Mouse (Mus musculus): ENCODE measurements at regions not wholly inside any gene's neighbourhood (a gene's known extent, or its start where the extent isn't known, plus 50 kb on each side); places are given as distances from the start of the nearest gene placed in this dataset.

DNA sequence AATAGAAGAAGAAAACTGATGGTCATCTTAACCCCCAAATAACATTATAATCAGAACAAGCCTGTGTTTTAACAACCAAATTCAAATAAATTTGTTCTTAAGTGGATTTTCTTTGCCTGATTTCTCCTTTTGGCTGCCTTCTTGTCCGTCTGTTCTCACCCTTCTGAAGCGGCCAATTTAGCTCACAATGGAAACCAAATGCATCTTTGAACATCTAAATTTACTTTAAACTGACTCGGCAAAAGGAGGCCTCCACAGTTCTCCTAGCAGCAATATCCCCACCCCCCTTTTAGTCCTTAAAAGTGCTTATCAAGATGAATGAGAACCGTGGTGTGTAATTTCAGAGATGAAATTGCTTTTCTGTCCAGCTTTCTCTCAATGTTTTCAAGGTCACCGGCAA, 389.6 kb upstream of the Adamts16 start:
- no peaks in the 10 kb centered on the region for H3K36me3 ChIP-seq (ENCODE audit: control insufficient read depth, insufficient read depth, low read length)

DNA sequence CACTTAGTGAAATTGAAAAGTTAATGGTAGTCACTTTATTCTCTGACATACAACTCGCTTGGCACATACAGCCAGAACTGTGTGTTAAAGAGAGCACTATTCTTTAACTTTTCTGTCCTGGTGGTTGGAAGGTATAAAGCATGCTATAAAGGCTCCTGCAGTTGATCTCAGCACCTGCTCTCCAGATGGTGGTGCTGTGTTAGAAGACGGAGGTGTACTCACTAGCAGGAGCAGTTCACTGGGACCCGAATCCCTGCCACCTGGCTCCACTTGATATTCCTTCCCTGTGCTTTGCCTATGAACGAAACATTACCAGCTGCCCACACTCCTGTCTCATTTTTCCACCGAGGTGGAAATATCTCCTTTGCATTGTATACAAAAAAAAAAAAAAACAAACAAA, 373.2 kb upstream of the Adamts16 start:
- 70% methylated on average over 5 of the region's 5 CpGs for WGBS
- TF ChIP-seq CTCF (IDR thresholded peaks at IDR 0.05; ENCODE audit: extremely low read depth, insufficient read depth, insufficient read length, insufficient replicate concordance) = no peak
- no peak for TF ChIP-seq POLR2A (IDR thresholded peaks at IDR 0.05; ENCODE audit: low read depth, low read length)
- H3K4me1 ChIP-seq (ENCODE audit: control insufficient read depth, insufficient read depth, insufficient read length) = no peaks in the 10 kb centered on the region

More for the DNA sequence above, 389.6 kb upstream of the Adamts16 start:
- H3K4me3 ChIP-seq (ENCODE audit: extremely low read depth, insufficient read depth, insufficient read length) = no peak overlapping the region
- 79% methylated on average over 5 of the region's 5 CpGs for WGBS
- no peaks in the 10 kb centered on the region for H3K4me1 ChIP-seq (ENCODE audit: control insufficient read depth, insufficient read depth, insufficient read length)
- DNase-seq (ENCODE audit: low read depth in 1 of 2, low spot score in 2 of 2) = no peak
- H3K27me3 ChIP-seq (ENCODE audit: control insufficient read depth, insufficient read depth, low read length) = no peaks in the 10 kb centered on the region
- H3K27ac ChIP-seq (ENCODE audit: insufficient read depth, low read length) = no peak overlapping the region
- TF ChIP-seq CTCF (IDR thresholded peaks at IDR 0.05; ENCODE audit: extremely low read depth, insufficient read depth, insufficient read length, insufficient replicate concordance) = no peak
- no peak for TF ChIP-seq POLR2A (IDR thresholded peaks at IDR 0.05; ENCODE audit: low read depth, low read length)

DNA sequence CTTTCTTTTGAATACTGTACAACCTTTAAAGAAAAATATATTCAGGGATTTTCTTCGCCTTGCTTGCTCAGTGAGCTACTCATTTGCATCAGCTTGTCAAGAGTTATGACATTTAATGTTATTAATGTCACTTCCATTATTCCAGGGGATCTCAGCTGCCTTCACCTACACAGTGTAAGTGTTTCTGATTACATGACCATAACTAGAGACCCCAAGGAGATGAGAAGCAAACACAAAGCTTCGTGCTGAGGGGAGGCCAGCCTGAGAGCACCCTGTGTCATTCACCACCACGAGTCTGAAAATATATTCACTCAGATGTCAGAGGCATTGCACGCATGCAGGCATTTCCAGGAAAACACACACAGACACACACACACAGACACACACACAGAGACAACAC, 369.8 kb upstream of the Adamts16 start:
- TF ChIP-seq POLR2A (IDR thresholded peaks at IDR 0.05; ENCODE audit: low read depth, low read length) (no peak), CTCF (IDR thresholded peaks at IDR 0.05; ENCODE audit: extremely low read depth, insufficient read depth, insufficient read length, insufficient replicate concordance) (no peak)
- Histone ChIP-seq H3K27me3 (ENCODE audit: control insufficient read depth, insufficient read depth, low read length) (no peaks in the 10 kb centered on the region), H3K4me1 (ENCODE audit: control insufficient read depth, insufficient read depth, insufficient read length) (no peaks in the 10 kb centered on the region), H3K36me3 (ENCODE audit: control insufficient read depth, insufficient read depth, low read length) (no peaks in the 10 kb centered on the region), H3K27ac (ENCODE audit: insufficient read depth, low read length) (no peak overlapping the region), H3K4me3 (ENCODE audit: extremely low read depth, insufficient read depth, insufficient read length) (no peak overlapping the region)
- WGBS = 84% methylated on average over 4 of the region's 4 CpGs
- no peak for DNase-seq (ENCODE audit: low read depth in 1 of 2, low spot score in 2 of 2)

More for the DNA sequence above, 373.2 kb upstream of the Adamts16 start:
- no peak for DNase-seq (ENCODE audit: low read depth in 1 of 2, low spot score in 2 of 2)
- Histone ChIP-seq H3K27me3 (ENCODE audit: control insufficient read depth, insufficient read depth, low read length) (no peaks in the 10 kb centered on the region), H3K4me3 (ENCODE audit: extremely low read depth, insufficient read depth, insufficient read length) (no peak overlapping the region), H3K27ac (ENCODE audit: insufficient read depth, low read length) (no peak overlapping the region), H3K36me3 (ENCODE audit: control insufficient read depth, insufficient read depth, low read length) (no peaks in the 10 kb centered on the region)

DNA sequence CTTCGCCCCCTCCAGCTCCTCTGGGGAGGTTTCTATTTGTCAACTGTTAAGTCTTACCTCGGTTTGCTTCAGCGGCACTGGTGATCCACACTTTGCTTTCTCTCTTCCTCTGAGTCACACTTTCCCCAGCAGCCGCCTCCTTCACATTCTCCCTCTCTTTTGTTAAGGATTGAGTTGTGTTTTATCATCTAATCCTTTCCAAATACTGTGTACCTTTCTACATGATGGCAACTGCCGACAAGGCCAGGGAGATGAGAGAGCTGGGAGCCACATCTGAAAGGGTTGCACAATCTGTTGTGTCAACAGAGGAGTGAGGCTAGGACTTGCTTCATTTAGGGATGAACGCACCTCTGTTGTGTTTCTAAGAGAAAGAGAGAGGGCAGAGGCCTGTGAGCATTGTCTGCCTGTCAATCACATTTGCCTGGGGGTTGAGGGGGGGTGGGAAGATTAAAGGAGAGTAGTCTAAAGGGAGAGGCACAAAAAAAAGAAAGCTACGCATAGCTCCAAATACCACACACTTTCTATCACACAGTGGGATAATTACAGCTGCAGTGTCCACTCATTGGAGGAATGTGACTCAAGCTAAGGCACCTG, 369.1 kb upstream of the Adamts16 start:
- Histone ChIP-seq H3K27me3 (ENCODE audit: control insufficient read depth, insufficient read depth, low read length) (no peaks in the 10 kb centered on the region), H3K4me1 (ENCODE audit: control insufficient read depth, insufficient read depth, insufficient read length) (no peaks in the 10 kb centered on the region), H3K4me3 (ENCODE audit: extremely low read depth, insufficient read depth, insufficient read length) (no peak overlapping the region), H3K36me3 (ENCODE audit: control insufficient read depth, insufficient read depth, low read length) (no peaks in the 10 kb centered on the region), H3K27ac (ENCODE audit: insufficient read depth, low read length) (no peak overlapping the region)
- no peak for TF ChIP-seq POLR2A (IDR thresholded peaks at IDR 0.05; ENCODE audit: low read depth, low read length)
- WGBS = 79% methylated on average over 7 of the region's 7 CpGs
- DNase-seq (ENCODE audit: low read depth in 1 of 2, low spot score in 2 of 2) = no peak

DNA sequence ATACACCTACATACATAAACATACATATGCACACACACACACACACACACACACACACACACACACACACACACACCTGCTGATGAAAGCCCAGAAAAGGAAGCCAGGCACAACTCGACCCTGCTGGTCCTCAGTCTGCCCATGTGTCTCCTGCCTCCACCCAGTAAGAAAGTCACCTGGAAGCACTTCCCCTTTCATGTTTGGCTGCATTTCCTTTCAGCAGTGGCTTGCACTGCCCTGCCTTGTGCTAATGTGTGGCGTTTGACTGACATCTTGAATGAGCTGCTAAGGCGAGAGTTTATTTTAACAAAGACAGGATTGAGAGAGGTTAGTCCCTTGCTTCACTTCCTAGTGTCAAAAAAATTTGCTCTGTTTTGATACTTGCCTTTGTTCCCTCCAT, 364.1 kb upstream of the Adamts16 start:
- Histone ChIP-seq H3K27me3 (ENCODE audit: control insufficient read depth, insufficient read depth, low read length) (no peaks in the 10 kb centered on the region), H3K4me3 (ENCODE audit: extremely low read depth, insufficient read depth, insufficient read length) (no peak overlapping the region), H3K4me1 (ENCODE audit: control insufficient read depth, insufficient read depth, insufficient read length) (no peaks in the 10 kb centered on the region), H3K27ac (ENCODE audit: insufficient read depth, low read length) (no peak overlapping the region), H3K36me3 (ENCODE audit: control insufficient read depth, insufficient read depth, low read length) (no peaks in the 10 kb centered on the region)
- 26% methylated on average over 3 of the region's 3 CpGs for WGBS
- no peak for DNase-seq (ENCODE audit: low read depth in 1 of 2, low spot score in 2 of 2)
- TF ChIP-seq CTCF (IDR thresholded peaks at IDR 0.05; ENCODE audit: extremely low read depth, insufficient read depth, insufficient read length, insufficient replicate concordance) = no peak

DNA sequence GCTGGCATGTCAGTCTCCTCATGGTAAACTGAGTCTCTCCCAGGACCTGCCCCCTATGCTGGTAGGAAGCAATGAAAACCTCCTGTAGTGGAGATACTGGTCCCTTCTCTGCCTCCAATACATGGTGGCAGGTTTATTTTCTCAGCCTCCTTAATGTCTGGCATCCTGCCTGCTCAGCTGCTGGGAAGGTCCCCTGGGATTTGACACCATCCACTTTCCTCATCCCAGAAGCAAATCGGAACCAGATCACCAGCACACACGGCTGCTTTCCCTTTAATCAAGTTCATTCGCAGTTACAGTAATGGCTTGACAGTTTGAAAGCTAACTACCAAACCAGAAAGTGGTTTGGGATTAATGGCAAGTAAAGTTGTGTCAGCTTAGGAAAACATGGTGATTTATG, 359.0 kb upstream of the Adamts16 start:
- TF ChIP-seq POLR2A (IDR thresholded peaks at IDR 0.05; ENCODE audit: low read depth, low read length) (no peak), CTCF (IDR thresholded peaks at IDR 0.05; ENCODE audit: extremely low read depth, insufficient read depth, insufficient read length, insufficient replicate concordance) (no peak)
- H3K4me1 ChIP-seq (ENCODE audit: control insufficient read depth, insufficient read depth, insufficient read length) = no peaks in the 10 kb centered on the region
- 75% methylated on average over 3 of the region's 3 CpGs for WGBS
- no peaks in the 10 kb centered on the region for H3K27me3 ChIP-seq (ENCODE audit: control insufficient read depth, insufficient read depth, low read length)
- no peak overlapping the region for H3K4me3 ChIP-seq (ENCODE audit: extremely low read depth, insufficient read depth, insufficient read length)
- DNase-seq (ENCODE audit: low read depth in 1 of 2, low spot score in 2 of 2) = no peak
- no peak overlapping the region for H3K27ac ChIP-seq (ENCODE audit: insufficient read depth, low read length)
- no peaks in the 10 kb centered on the region for H3K36me3 ChIP-seq (ENCODE audit: control insufficient read depth, insufficient read depth, low read length)

DNA sequence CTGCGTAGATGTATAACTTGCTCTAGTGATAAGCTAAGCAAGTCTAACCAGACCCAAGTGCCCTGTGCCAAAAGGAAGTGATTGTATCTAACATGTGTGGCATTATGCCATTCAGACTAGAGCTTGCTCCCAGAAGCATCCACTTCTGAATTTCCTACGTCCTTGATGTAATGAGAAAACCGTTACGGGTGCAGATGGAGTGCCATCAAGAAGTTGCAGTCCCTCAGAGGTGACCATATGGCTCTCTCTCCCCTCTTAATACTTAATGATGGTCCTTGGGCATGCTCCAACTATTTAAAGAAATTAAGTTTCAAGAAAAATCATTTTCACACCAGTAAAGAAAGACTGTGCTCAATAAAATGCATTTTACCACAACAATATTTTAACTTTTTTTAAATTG, 354.1 kb upstream of the Adamts16 start:
- no peak for DNase-seq (ENCODE audit: low read depth in 1 of 2, low spot score in 2 of 2)
- 86% methylated on average over 4 of the region's 4 CpGs for WGBS
- no peaks in the 10 kb centered on the region for H3K27me3 ChIP-seq (ENCODE audit: control insufficient read depth, insufficient read depth, low read length)
- TF ChIP-seq CTCF (IDR thresholded peaks at IDR 0.05; ENCODE audit: extremely low read depth, insufficient read depth, insufficient read length, insufficient replicate concordance) = no peak
- no peak for TF ChIP-seq POLR2A (IDR thresholded peaks at IDR 0.05; ENCODE audit: low read depth, low read length)
- H3K27ac ChIP-seq (ENCODE audit: insufficient read depth, low read length) = no peak overlapping the region
- no peak overlapping the region for H3K4me3 ChIP-seq (ENCODE audit: extremely low read depth, insufficient read depth, insufficient read length)
- H3K4me1 ChIP-seq (ENCODE audit: control insufficient read depth, insufficient read depth, insufficient read length) = no peaks in the 10 kb centered on the region
- no peaks in the 10 kb centered on the region for H3K36me3 ChIP-seq (ENCODE audit: control insufficient read depth, insufficient read depth, low read length)

Measured in spleen, adult 2 months (tissue).